Mouse (Mus musculus) liver, adult 2 months (tissue): ENCODE measurements at regions not wholly inside any gene's neighbourhood (a gene's known extent, or its start where the extent isn't known, plus 50 kb on each side); places are given as distances from the start of the nearest gene placed in this dataset.

Experiments
- DNase-seq: peaks from one replicate; pipeline ENCODE4 v3.0.0-alpha.2; 2011; ENCODE audit warnings: low read depth, low spot score; ENCODE audit errors: extremely low read depth
- H3K27ac ChIP-seq: fragments of 200-500 bp; replicated peaks from 2 replicates; pipeline ENCODE4 v1.5.1; 2012; ENCODE audit warnings: low read depth, mild to moderate bottlenecking, control low read depth, inconsistent platforms, low read length; ENCODE audit not compliant: insufficient read depth
- H3K27me3 ChIP-seq: fragments of 200-500 bp; 2 replicates; pipeline ENCODE4 v1.6.1; 2012; ENCODE audit warnings: mild to moderate bottlenecking, moderate library complexity, low read length, inconsistent platforms; ENCODE audit not compliant: control insufficient read depth, insufficient read depth
- H3K36me3 ChIP-seq: fragments of 200-500 bp; 2 replicates; pipeline ENCODE4 v1.6.1; 2012; ENCODE audit warnings: low read length, inconsistent platforms; ENCODE audit not compliant: control insufficient read depth, insufficient read depth
- H3K4me1 ChIP-seq: fragments of 200-500 bp; 2 replicates; pipeline ENCODE4 v1.6.1; 2011; ENCODE audit warnings: low read length; ENCODE audit not compliant: control insufficient read depth, insufficient read depth
- H3K4me3 ChIP-seq: fragments of 200-500 bp; 2 replicates; pipeline ENCODE4 v1.5.1; 2011; ENCODE audit warnings: low read depth, mild to moderate bottlenecking, control low read depth, low read length, moderate library complexity; ENCODE audit not compliant: insufficient read depth
- H3K79me2 ChIP-seq: fragments of 200-500 bp; 2 replicates; pipeline ENCODE4 v1.6.1; 2012; ENCODE audit warnings: inconsistent platforms, mild to moderate bottlenecking, low read length, moderate library complexity; ENCODE audit not compliant: control insufficient read depth, insufficient read depth
- H3K9ac ChIP-seq: fragments of 200-500 bp; 2 replicates; pipeline ENCODE4 v1.6.1; 2012; ENCODE audit warnings: low read depth, mild to moderate bottlenecking, control low read depth, inconsistent platforms, low read length
- CTCF ChIP-seq: fragments of 200-500 bp; IDR thresholded peaks from 2 replicates; pipeline ENCODE4 v1.5.1; 2011; ENCODE audit warnings: low read depth, low read length, control low read depth
- POLR2A ChIP-seq: fragments of 200-500 bp; IDR thresholded peaks from 2 replicates; pipeline ENCODE4 v1.6.1; 2011; ENCODE audit warnings: low read length, control low read depth; ENCODE audit not compliant: insufficient read depth; ENCODE audit errors: extremely low read depth
- WGBS: fragments of 180-500 bp; shearing (Covaris S2); methylation state at CpG from one replicate; pipeline ENCODE4 v1.1.7; 2018; 5-methylcytosine and 5-hydroxymethylcytosine counted together

DNA sequence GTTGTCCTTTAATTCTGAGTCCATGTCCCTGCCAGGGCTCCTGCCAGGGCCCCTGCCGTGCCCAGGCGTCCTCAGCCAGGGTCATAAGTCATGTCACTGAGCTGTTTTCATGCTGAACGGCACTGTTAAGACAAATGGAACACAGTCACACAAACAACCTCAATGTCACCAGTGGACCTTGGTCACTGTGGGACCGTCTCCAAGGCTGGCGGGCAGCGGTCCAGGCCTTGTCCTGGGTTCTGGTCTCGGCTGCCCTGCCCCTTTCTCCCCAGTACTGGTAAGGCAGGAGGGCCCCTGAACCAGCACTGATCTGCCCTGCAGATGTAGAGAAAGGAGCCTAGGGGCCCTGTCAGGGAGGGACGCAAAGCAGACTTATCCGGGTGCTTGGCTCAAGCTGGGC is 79.3 kb upstream of the Ptpn1 start:
- TF ChIP-seq POLR2A (no peak), CTCF (no peak)
- Histone ChIP-seq H3K4me1 (peaks cover 35% of the 10 kb centered on the region), H3K27ac (peak overlapping the region; percentile 93), H3K4me3 (no peak overlapping the region), H3K27me3 (no peaks in the 10 kb centered on the region), H3K79me2 (no peaks in the 10 kb centered on the region), H3K9ac (peak overlapping the region; percentile 62), H3K36me3 (no peaks in the 10 kb centered on the region)
- WGBS = 21% methylated on average over 9 of the region's 9 CpGs
- peak; percentile 97 for DNase-seq

DNA sequence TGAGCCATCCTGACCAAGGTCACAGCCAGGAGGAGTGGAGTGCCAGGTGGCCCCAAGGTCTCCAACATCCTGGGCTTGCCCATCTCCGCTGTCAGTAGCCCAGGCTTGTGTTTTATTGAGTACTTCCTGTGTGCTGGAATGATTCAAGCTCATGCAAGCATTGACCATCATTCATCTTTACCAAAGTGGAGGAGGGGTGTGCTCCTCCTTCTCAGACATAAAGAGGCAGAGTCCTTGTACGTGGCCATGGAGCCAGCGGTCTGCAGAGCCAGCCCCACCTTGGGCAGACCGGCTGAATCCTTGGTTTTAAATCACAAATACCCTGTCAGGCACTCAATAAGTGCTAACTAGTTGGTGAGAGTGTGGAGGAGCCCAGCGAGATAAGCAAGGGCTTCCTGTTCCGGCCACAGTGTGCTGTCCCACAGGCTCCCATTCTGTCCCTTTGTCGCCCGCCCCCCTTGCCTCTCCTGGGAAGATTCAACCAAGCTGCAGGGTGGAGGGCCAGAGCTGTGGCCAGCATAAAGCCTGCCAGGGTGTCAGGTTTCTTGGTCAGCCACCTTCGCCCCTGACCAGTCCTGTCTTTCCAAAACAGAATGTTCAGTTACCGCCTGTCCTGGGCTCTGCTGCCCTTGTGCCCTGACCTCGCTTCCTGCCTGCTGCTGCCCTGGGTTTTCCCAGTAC is 80.5 kb upstream of the Ptpn1 start:
- H3K4me3 ChIP-seq = no peak overlapping the region
- H3K9ac ChIP-seq = peak overlapping the region; percentile 22
- H3K27ac ChIP-seq = peak overlapping the region; percentile 93
- H3K36me3 ChIP-seq = no peaks in the 10 kb centered on the region
- H3K79me2 ChIP-seq = no peaks in the 10 kb centered on the region
- H3K4me1 ChIP-seq = peaks cover 36% of the 10 kb centered on the region
- 26% methylated on average over 11 of the region's 11 CpGs for WGBS
- DNase-seq = peak; percentile 87
- TF ChIP-seq POLR2A (no peak), CTCF (no peak)
- H3K27me3 ChIP-seq = no peaks in the 10 kb centered on the region

DNA sequence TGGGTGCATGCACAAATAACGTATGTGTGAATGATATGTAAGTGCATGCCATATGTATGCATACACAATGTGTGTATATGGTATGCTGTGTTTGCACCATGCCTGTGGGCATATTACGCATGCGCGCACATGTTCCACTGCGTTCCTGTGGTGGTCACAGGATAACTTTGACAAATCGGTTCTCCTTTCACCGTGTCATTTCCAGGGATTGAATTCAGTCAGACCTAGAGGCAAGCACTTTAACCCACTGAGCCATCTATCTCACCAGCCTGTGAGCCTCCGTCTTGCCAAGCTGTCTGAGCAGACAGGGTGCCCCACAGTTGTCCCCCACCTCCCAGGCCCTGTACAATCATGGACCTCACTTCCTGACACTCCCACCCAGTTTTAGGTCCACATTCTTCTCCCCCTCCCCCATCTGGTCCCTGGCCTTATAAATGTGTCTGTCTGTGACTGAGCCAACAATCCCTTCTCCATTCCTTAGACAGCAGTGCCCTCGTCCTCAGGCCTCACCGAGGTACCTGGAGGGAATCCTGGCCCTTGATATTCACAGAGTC is 81.8 kb upstream of the Ptpn1 start:
- Histone ChIP-seq H3K9ac (no peak overlapping the region), H3K27ac (no peak overlapping the region), H3K27me3 (no peaks in the 10 kb centered on the region), H3K4me3 (no peak overlapping the region), H3K4me1 (peaks cover 36% of the 10 kb centered on the region), H3K79me2 (no peaks in the 10 kb centered on the region), H3K36me3 (no peaks in the 10 kb centered on the region)
- no peak for DNase-seq
- TF ChIP-seq POLR2A (no peak), CTCF (no peak)
- 87% methylated on average over 10 of the region's 10 CpGs for WGBS

DNA sequence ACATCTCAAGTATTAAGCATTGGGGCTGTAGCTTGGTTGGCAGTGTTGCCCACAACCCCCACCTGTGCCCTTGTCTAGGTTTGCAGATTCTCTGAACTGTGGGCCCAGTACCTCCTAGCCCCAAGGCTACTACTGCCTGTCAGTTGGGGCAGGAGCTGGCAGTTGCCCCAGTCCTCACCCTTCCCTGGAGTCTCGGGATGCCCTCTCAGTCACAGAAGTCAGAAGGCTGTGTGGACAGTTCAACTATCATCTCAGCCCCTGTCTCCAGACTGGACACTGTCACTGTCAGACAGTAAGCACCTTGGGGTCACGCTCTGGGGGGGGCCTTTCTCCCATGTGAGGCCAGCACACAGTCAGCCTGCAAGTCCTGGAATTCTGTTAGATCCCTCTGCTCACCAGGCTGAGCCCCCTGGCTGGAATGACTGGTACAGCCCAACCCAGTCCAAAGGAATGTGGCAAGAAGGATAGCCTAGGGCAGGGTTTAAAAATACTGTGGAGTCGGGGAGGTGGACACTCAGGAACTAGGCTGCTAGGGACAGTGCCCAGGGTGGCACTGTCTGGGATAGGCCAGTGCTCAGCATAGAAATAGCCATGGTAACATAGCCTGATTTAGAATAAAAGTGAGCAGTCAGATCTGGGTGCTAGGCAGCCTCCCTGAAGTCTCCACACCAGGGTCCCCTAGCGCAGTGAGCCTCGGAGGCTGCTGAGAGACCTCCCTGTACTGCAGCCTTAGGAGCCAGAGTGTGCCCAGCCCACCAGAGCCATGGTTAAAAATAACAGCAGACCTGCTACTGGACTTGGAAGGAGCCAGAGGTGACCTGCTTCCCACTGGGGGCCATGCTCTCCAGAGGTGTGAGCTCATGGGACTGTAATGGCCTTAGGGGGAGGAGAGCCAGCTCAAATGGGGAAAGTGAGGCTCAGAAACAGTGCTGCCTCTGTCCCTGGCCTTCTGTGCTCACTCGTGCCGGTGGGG is 83.1 kb upstream of the Ptpn1 start:
- 82% methylated on average over 7 of the region's 7 CpGs for WGBS
- no peak overlapping the region for H3K4me3 ChIP-seq
- H3K9ac ChIP-seq = 0 out of 2 replicates have a peak overlapping the region, but pooled peaks have one; percentile 2
- no peaks in the 10 kb centered on the region for H3K36me3 ChIP-seq
- peaks cover 40% of the 10 kb centered on the region for H3K4me1 ChIP-seq
- TF ChIP-seq POLR2A = no peak
- no peaks in the 10 kb centered on the region for H3K27me3 ChIP-seq
- no peaks in the 10 kb centered on the region for H3K79me2 ChIP-seq
- DNase-seq = no peak
- peak overlapping the region; percentile 92 for H3K27ac ChIP-seq

DNA sequence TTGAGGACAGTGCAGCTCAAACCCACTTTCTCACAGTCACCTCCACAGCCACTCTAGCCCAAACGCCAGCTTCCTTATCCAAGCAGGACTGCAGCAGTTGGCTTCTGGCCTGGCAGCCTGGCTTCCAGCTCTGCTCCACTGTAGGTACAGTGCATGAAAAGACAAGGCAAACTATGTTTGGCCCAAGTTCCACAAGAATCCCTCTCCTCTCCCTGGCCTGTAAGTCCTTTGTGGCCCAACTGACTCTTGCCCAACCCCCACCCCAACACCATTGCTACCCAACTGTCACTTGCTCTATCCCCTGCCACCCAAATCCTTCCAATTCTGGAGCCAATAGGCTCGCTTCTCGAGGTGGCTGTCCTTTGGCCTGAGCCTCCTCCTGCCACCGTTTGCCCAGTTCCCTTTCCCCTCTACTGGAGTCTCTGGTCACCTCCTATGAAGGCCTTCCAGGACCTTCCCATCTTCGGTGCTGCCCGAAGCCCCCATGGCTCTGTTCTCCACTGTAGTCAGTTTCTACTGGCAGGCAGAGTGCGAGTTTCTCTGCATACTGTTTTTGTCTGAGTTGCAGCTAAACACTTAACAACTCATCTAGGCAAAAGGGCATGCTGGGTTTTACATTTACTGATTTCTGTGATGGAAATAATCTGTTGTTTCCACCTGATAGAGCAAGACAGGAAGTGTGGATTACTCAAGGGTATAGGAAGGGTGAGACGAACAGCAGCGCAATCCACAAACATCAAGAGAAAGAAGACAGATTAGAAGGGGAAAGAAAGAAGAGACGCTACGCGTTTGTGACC is 84.4 kb upstream of the Ptpn1 start:
- Histone ChIP-seq H3K27ac (peak overlapping the region; percentile 92), H3K9ac (peak overlapping the region; percentile 52), H3K79me2 (no peaks in the 10 kb centered on the region), H3K4me3 (no peak overlapping the region), H3K27me3 (no peaks in the 10 kb centered on the region), H3K36me3 (no peaks in the 10 kb centered on the region), H3K4me1 (peaks cover 46% of the 10 kb centered on the region)
- DNase-seq = peak; percentile 72
- 53% methylated on average over 12 of the region's 12 CpGs for WGBS
- TF ChIP-seq POLR2A = no peak
- no peak for TF ChIP-seq CTCF
